Mouse (Mus musculus) cerebellum, adult 9-10 months (tissue): ENCODE data around the gene Pycr1.
A peak's percentile ranks its signal among the peaks of the same experiment; 100 is the strongest.
"Not testable (repeated sequence)": the region's sequence is repeated elsewhere in the genome, so short reads cannot be mapped to it uniquely, and the experiment has no call there.

Experiments used
- DNase-seq: peaks from one replicate; pipeline ENCODE4 v3.0.0; 2022

The Pycr1 gene

DNA sequence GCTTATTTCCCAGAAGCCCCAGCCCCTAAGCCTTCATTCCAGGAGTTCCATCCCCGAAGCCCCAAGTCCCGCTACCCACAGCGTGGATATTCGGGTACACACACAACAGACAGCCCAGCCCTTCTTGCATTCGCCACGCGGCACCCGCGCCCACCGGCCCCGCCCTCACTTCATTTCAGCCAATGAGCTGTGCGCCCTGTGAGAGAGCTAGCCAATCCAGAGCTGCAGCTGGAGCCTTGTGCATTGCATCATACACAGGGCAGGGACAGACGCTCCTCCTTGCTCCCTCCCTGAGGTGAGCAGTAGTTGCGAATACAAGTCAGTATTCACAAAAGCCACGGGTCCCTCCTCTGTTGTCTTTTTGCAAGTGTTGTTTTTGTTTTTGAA lies at the start of gene Pycr1:
TSS of gene Pycr1 (minus strand) at position 169 of the 387 bp plus-strand sequence.
- DNase-seq = peak; percentile 95

GRCm38 (mm10) chr11:120692471-120693011 lies 49.0 kb upstream of the Pycr1 start:
- no peak for DNase-seq

GRCm38 (mm10) chr11:120689365-120689764 lies 45.8 kb upstream of the Pycr1 start:
- DNase-seq = no peak

GRCm38 (mm10) chr11:120686650-120687272 lies 43.2 kb upstream of the Pycr1 start:
- DNase-seq = no peak

DNA sequence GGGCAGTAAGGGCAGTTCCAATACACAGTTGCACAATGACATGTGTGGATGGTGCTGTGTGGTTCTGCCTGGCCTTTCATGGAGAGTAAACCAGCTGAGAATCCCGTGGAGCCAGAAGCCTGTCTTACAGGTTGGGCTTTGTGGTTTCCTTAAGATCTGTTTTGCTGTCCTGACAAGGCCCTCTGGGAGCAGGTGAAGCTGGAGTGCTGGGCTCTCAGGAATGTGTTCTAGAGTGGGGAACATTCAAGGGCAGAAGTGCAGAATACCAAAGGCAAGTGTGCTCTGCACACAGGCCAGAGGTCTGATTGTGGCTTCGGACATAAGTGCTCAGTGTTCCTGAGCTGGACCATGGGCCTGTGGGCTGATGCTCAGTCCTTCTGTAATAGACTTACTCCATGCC lies 41.1 kb upstream of the Pycr1 start:
- no peak for DNase-seq

DNA sequence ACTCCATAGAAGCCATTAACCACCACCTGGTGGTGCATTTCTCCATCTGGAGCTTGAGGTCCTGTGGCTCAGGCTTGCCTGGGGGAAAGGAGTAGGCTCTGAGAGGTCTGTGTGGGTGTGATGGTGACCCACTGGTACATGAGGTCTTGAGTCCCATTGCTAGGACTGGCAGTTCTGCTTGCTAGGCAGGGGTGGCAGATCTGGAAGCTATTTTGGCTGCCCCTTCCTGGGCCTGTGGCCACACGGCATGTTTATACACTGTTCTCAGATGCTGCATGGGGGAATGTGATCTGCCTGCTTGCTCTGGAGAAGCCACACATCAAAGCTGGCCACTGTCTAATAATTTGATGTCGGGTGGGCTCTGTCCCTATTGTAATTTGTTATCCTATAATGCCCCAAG lies 40.5 kb upstream of the Pycr1 start:
- no peak for DNase-seq

GRCm38 (mm10) chr11:120683536-120683935 lies 40.0 kb upstream of the Pycr1 start:
- DNase-seq = no peak

DNA sequence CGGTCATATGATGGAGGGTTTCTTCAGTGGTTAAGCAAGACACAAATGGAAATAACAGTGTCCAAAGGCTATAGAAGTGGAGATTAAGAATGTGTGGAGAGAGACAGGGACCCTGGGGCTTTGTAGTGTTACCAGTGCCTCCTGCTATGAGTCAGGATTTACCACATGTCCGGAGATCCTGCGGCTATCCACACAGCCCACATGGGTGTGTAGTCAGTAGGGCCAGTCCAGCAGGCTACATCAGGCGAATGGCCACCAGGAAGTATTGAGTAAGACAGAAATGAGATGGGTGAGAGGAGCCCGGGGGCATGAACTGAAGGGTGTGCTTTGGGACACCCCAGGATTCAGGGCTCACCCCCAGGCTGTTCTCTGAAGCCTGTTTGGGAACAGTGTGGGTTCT lies 39.1 kb upstream of the Pycr1 start:
- no peak for DNase-seq

DNA sequence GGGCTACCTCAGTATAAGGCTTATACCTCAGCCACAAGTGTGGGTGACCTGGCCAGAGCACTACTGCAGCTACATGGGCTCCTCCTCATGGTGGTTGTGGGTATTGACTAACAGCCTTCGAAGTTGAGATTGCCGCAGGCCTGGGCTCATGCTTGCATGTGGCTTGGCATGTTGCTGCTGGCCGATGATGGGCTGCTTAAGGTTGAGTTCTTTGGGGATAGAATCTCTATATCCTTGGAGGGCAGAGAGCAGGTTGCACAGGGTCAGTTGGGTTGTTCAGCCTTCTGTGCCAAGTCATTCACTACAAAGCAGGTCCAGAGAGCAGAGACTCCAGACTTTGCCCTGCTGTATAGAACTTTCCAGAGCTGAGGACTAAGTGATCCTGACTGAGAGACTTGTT lies 36.3 kb upstream of the Pycr1 start:
- DNase-seq = no peak

GRCm38 (mm10) chr11:120676951-120677350 lies 33.4 kb upstream of the Pycr1 start:
- DNase-seq = no peak

DNA sequence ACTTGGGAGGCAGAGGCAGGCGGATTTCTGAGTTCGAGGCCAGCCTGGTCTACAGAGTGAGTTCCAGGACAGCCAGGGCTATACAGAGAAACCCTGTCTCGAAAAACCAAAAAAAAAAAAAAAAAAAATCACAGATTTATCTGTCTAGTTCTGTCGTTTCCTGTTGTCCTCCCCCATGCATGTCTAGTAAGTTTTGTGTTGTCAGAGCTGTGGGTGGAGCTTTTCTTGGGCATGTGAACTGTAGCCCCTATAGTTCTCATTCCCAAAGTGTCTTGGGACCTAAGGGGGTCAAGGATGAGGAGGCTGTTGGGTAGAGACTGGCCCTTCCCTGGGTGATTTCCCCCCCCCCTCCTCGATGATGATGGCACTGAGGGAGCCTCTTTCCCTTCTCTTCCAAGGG lies 32.3 kb upstream of the Pycr1 start:
- not testable (repeated sequence) for DNase-seq

DNA sequence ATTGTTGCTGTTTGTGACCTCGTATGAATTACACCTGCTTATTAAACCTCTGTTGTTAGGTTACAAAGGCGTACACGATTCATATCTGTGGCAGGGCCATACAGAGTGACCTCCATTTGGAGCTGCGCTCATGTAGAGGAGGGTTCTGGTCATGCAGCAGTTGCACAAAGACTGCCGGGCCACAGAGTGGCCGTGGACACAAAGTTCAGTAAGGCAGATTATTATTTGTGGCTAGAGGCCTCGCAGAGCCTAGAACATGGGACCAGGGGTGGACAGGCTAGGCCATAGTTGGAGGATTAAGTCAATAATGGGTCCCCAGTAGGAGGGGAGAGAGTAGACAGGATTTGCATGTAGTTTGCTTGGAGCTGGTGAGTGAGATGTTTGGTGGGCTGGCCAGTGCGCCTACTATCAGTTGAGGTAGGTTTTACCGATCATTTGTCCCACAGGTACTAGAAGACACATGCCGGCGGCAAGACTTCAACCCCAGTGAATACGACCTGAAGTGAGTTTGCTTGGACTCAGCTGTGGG lies 30.1 kb upstream of the Pycr1 start:
- no peak for DNase-seq

GRCm38 (mm10) chr11:120672687-120673593 lies 29.4 kb upstream of the Pycr1 start, which contains the start of gene Aspscr1:
Aspscr1 (plus strand) TSS chr11:120672973.
- DNase-seq = peak; percentile 90

DNA sequence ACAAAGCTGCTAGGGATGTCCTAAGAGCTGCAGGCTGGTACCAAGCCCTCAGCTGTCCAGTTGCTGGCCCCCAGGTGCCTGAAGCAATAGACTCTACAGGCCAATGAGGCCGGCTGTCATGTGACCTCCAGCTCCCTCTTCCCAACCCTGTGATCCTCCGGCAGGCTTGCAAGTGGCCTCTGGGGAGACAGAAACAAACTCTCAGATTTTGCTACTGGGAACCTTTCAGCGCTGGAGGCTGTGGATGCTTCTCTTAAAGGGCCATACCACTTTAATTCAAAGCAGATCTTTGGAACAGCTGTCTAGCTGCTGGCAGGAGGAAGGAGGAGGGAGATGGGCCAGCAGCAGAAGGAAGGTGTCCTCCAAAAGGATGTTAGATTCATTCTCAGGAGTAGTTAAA lies 23.0 kb upstream of the Pycr1 start:
- no peak for DNase-seq

DNA sequence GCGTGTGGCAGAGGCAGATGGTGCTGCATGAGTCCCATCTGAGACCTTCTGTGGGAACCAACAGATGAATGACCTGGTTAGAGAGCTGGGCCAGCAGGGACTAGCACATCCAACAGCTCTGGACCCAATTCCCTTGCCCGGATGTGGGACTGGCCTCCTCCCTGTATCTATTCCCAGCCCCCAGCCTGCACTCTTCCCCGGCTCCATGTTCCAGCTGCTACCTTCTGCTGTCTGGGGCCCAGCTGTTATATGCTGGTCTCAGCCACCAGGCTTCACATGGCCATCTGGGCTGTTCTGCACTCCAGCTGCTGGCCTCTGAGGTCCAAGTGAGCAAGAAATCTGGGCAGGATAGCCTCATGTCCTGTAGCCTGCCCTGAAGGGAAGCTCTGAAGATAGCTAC lies 21.8 kb upstream of the Pycr1 start:
- DNase-seq = no peak

GRCm38 (mm10) chr11:120663714-120664113 lies 20.1 kb upstream of the Pycr1 start:
- DNase-seq = no peak

- no peak for DNase-seq
Measured at GRCm38 (mm10) chr11:120662759-120663158, 19.2 kb upstream of the Pycr1 start.

GRCm38 (mm10) chr11:120661076-120661460 lies 17.5 kb upstream of the Pycr1 start, which contains the start of gene Notum:
Notum (minus strand) TSS chr11:120661175.
- DNase-seq = no peak

- no peak for DNase-seq
Measured at GRCm38 (mm10) chr11:120660301-120661075, 16.9 kb upstream of the Pycr1 start.

- no peak for DNase-seq
Measured at GRCm38 (mm10) chr11:120659509-120660300, 16.1 kb upstream of the Pycr1 start.

DNA sequence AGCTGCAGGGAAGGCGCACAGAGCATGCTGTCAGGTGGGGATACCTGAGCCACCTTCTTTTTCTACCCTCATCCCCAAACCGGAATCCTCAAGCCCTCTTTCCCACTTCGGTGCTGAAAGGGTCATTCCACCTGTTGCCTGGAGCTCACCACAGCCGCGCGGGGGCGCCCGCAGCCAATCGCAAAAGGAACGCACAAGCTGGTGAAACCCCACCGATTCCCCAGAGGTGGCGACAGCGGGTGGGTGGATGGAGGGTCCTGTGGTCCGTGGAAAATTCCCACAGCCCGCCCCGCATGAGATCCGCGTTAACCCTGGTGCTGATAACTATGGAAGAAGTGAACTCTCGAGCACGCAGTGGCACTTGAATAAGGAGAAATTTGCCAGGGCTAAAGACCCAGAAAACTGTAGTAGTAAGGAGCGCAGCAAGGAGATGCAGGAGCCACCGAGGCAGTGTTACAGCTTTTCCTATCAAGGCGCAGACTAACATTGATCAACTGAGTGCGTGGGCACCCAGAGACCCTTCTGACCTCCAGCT lies 15.4 kb upstream of the Pycr1 start:
- DNase-seq = peak; percentile 61

DNA sequence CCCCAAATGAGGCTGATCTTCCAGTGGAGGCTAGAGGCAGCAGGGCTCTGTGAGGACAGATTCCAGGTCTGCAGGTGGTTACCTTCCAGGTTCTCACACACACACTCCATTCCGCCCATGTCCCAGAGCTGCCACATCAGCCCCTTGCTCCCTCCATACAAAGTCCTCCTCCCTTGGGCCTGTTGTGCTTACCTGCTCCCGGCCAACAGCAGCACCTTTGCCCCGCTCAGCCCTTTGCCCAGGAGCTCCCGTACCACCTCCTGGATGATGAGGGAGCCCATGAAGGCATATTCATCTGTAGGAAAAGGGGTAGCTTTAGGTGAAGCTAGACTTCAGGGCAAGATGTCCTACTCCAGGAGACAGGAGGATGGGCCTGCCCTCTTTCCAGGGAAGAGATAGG lies 13.7 kb upstream of the Pycr1 start:
- DNase-seq = no peak
